Mouse (Mus musculus) olfactory bulb, adult 2 months (tissue): ENCODE data around the gene Pde1a.

Experiments
- CTCF ChIP-seq: fragments of 200-500 bp; IDR thresholded peaks from 2 replicates; pipeline ENCODE4 v1.5.1; 2012; ENCODE audit warnings: low read depth, mild to moderate bottlenecking, low read length, moderate library complexity; ENCODE audit not compliant: insufficient read depth
- POLR2A ChIP-seq: fragments of 200-500 bp; IDR thresholded peaks from 2 replicates; pipeline ENCODE4 v1.6.1; 2012; ENCODE audit warnings: mild to moderate bottlenecking, low read depth, low read length, moderate library complexity; ENCODE audit not compliant: insufficient read depth

GRCm38 (mm10) chr2:80013060-80013459, 116.2 kb downstream of the Pde1a start:
- TF ChIP-seq POLR2A (no peak), CTCF (no peak)
